Mouse (Mus musculus): ENCODE measurements around the gene Wdr78.

DNA sequence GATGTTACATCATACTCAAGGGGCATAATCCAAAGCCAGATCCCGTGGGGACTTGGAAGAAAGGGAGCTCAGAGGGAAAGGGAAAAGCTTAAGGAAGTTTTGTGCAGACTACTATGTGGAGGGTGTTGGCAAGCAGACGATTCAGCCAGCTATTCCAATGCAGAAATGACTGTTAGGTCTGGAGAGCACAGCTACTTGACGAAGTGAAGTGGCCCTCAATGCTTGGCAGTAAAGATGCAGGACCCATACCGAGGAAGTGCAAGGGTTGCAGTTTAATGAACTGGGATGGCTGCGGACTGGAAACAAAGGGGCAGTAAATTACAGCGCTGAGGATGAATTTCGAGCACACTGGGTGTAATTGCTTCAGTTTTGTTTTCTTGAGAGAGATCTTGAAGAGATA lies 1.7 kb downstream of the Wdr78 start:
- TF ChIP-seq CTCF (IDR thresholded peaks at IDR 0.05; ENCODE audit: control insufficient read depth, insufficient read depth, insufficient read length): no peak
- TF ChIP-seq MYOD1 (IDR thresholded peaks at IDR 0.05; ENCODE audit: control insufficient read depth, insufficient read length, low read depth): no peak
